Mouse (Mus musculus) C2C12 (cell line): ENCODE measurements around the gene Ppard. TPM values are rescaled to one million over a fixed set of nuclear protein-coding genes. Genes with fewer than 3 reads are reported as not detected.
A peak's percentile ranks its signal among the peaks of the same experiment; 100 is the strongest.

Experiments
- H3K27me3 ChIP-seq: one replicate; pipeline ENCODE4 v1.6.1; 2011; ENCODE audit not compliant: control insufficient read depth, insufficient read depth, insufficient read length
- H3K36me3 ChIP-seq: one replicate; pipeline ENCODE4 v1.6.1; 2011; ENCODE audit not compliant: control insufficient read depth, insufficient read depth
- H3K4me3 ChIP-seq: one replicate; pipeline ENCODE4 v1.5.1; 2011; ENCODE audit warnings: mild to moderate bottlenecking, control low read depth; ENCODE audit not compliant: poor library complexity, insufficient read depth, severe bottlenecking
- H3K79me2 ChIP-seq: one replicate; pipeline ENCODE4 v1.6.1; 2011; ENCODE audit not compliant: control insufficient read depth, insufficient read depth
- H3K79me3 ChIP-seq: one replicate; pipeline ENCODE4 v1.6.1; 2011; ENCODE audit warnings: low read depth, control low read depth
- H3ac ChIP-seq: one replicate; pipeline ENCODE3; 2011; ENCODE audit warnings: low read depth; ENCODE audit not compliant: control insufficient read depth, insufficient read length
- CEBPB ChIP-seq: IDR thresholded peaks from one replicate; pipeline ENCODE4 v1.6.1; 2011; ENCODE audit warnings: low read depth, mild to moderate bottlenecking, control low read depth, moderate library complexity
- CTCF ChIP-seq: IDR thresholded peaks from one replicate; pipeline ENCODE4 v1.5.1; 2011; ENCODE audit not compliant: control insufficient read depth, insufficient read depth, insufficient read length
- FOSL1 ChIP-seq: IDR thresholded peaks from one replicate; pipeline ENCODE4 v1.8.0; 2011; ENCODE audit warnings: mild to moderate bottlenecking, low read length; ENCODE audit not compliant: poor library complexity, insufficient read depth, severe bottlenecking
- MAX ChIP-seq: IDR thresholded peaks from one replicate; pipeline ENCODE4 v1.6.1; 2011; ENCODE audit warnings: mild to moderate bottlenecking, control low read depth
- MYOD1 ChIP-seq: IDR thresholded peaks from one replicate; pipeline ENCODE4 v1.6.1; 2011; ENCODE audit warnings: low read depth; ENCODE audit not compliant: control insufficient read depth, insufficient read length
- MYOG ChIP-seq: IDR thresholded peaks from one replicate; pipeline ENCODE4 v1.6.1; 2011; ENCODE audit not compliant: control insufficient read depth, insufficient read length; ENCODE audit errors: extremely low read depth
- USF1 ChIP-seq: IDR thresholded peaks from one replicate; pipeline ENCODE4 v1.6.1; 2011; ENCODE audit warnings: low read depth, mild to moderate bottlenecking, control low read depth, moderate library complexity
- polyA plus RNA-seq: library from polyadenylated mRNA; unstranded; fragments of >200 nt; fragmentation: generic; extraction: Trizol; gene quantifications from one replicate; pipeline ENCODE4 v1.2.1, GENCODE M21; 2012; ENCODE audit warnings: missing spikeins

Ppard gene
- polyA plus RNA-seq, 1 experiment, result 24.7 TPM

GRCm38 (mm10) chr17:28335267-28335666 lies 102.8 kb downstream of the Ppard start:
- H3K4me3 ChIP-seq, result no peak overlapping the region
- H3K79me3 ChIP-seq, result peaks cover 9% of the 10 kb centered on the region
- no peak overlapping the region for H3ac ChIP-seq
- no peaks in the 10 kb centered on the region for H3K27me3 ChIP-seq
- H3K36me3 ChIP-seq, result peaks cover 35% of the 10 kb centered on the region
- H3K79me2 ChIP-seq, result peaks cover 13% of the 10 kb centered on the region
- no peak for TF ChIP-seq CTCF
- no peak for TF ChIP-seq MYOD1
- no peak for TF ChIP-seq MYOG
- no peak for TF ChIP-seq USF1
- TF ChIP-seq MAX, result no peak
- TF ChIP-seq CEBPB, result no peak
- TF ChIP-seq FOSL1, result no peak

- Histone ChIP-seq H3K79me3 (no peaks in the 10 kb centered on the region), H3K36me3 (peaks cover 21% of the 10 kb centered on the region)
- TF ChIP-seq MAX (no peak), FOSL1 (no peak), MYOG (no peak), USF1 (no peak), CTCF (no peak), MYOD1 (no peak), CEBPB (no peak)
These were observed 105.0 kb downstream of the Ppard start for GRCm38 (mm10) chr17:28337547-28337946.

GRCm38 (mm10) chr17:28340578-28340977 lies 108.1 kb downstream of the Ppard start:
- Histone ChIP-seq H3K79me2 (peaks cover 39% of the 10 kb centered on the region), H3K4me3 (no peak overlapping the region), H3K36me3 (peaks cover 21% of the 10 kb centered on the region), H3K27me3 (no peaks in the 10 kb centered on the region), H3ac (no peak overlapping the region), H3K79me3 (peaks cover 14% of the 10 kb centered on the region)
- TF ChIP-seq USF1, result no peak
- no peak for TF ChIP-seq FOSL1
- peak; percentile 44 for TF ChIP-seq CEBPB
- no peak for TF ChIP-seq MAX
- TF ChIP-seq MYOD1, result no peak
- no peak for TF ChIP-seq MYOG

More at GRCm38 (mm10) chr17:28337547-28337946, 105.0 kb downstream of the Ppard start:
- Histone ChIP-seq H3K4me3 (no peak overlapping the region), H3ac (no peak overlapping the region), H3K27me3 (no peaks in the 10 kb centered on the region), H3K79me2 (peaks cover 9% of the 10 kb centered on the region)

GRCm38 (mm10) chr17:28341091-28341490 lies 108.6 kb downstream of the Ppard start:
- Histone ChIP-seq H3K27me3 (no peaks in the 10 kb centered on the region), H3K4me3 (no peak overlapping the region), H3K36me3 (peaks cover 18% of the 10 kb centered on the region), H3ac (peak overlapping the region; percentile 21), H3K79me3 (peaks cover 15% of the 10 kb centered on the region), H3K79me2 (peaks cover 44% of the 10 kb centered on the region)
- TF ChIP-seq CTCF (no peak), MYOD1 (no peak), MAX (peak; percentile 8), CEBPB (no peak)

- TF ChIP-seq MAX, result no peak
- Histone ChIP-seq H3K36me3 (peaks cover 9% of the 10 kb centered on the region), H3ac (no peak overlapping the region), H3K27me3 (no peaks in the 10 kb centered on the region), H3K4me3 (no peak overlapping the region), H3K79me2 (peaks cover 75% of the 10 kb centered on the region), H3K79me3 (peaks cover 35% of the 10 kb centered on the region)
These were observed 111.6 kb downstream of the Ppard start for GRCm38 (mm10) chr17:28344050-28344607.

- no peaks in the 10 kb centered on the region for H3K27me3 ChIP-seq
- no peak overlapping the region for H3K4me3 ChIP-seq
- H3K36me3 ChIP-seq, result peaks cover 3% of the 10 kb centered on the region
- peaks cover 39% of the 10 kb centered on the region for H3K79me3 ChIP-seq
- no peak overlapping the region for H3ac ChIP-seq
- H3K79me2 ChIP-seq, result peaks cover 80% of the 10 kb centered on the region
- TF ChIP-seq USF1, result no peak
- no peak for TF ChIP-seq MYOG
- TF ChIP-seq MYOD1, result no peak
- TF ChIP-seq CEBPB, result no peak
- no peak for TF ChIP-seq FOSL1
- no peak for TF ChIP-seq MAX
- no peak for TF ChIP-seq CTCF
These were observed 112.2 kb downstream of the Ppard start for GRCm38 (mm10) chr17:28344670-28345069.
